Mouse (Mus musculus): ENCODE data around the gene Ptpra.

DNA sequence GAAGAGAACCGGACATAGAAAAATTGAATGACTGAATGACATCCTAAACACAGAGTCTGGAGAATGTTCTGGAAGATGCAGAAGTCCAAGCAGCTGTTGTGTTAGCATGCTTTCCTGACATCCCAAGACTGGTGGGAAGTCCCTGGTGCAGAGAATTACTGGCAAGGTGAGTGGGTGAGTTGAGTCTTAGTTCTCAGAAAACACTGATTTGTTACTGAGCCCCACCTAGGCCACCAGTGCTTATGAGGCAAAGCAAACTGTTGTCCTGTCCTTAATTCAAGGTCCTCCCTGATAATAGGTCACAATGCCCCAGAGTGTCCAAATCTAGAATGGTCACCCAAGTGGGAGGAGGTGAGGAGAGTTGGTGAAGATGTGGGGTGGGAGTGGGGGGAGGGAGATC is 45.1 kb upstream of the Ptpra start, which contains the start of the genes Gm28372 and 1700020A23Rik:
- no peak for TF ChIP-seq CTCF (IDR thresholded peaks at IDR 0.05)
- TF ChIP-seq EP300 (IDR thresholded peaks at IDR 0.05; ENCODE audit: insufficient read depth, low read depth, low read length), result no peak
